Mouse (Mus musculus) spleen, postnatal 10 days (tissue): Measurements from ENCODE around the gene Prrc2c.
"Not testable (repeated sequence)": the region's sequence is repeated elsewhere in the genome, so short reads cannot be mapped to it uniquely, and the experiment has no call there.

Experiments
- DNase-seq, 2 experiments: peaks; one replicate each; pipeline ENCODE4 v3.0.0; 2021 to 2022; ENCODE audit warnings: low spot score in 2 of 2

The Prrc2c gene

GRCm38 (mm10) chr1:162740401-162740835 is at the start of gene Prrc2c:
TSS of gene Prrc2c (minus strand) at chr1:162740556.
- DNase-seq, result peak; percentile 96 to 99

- DNase-seq, result no peak
Observed at GRCm38 (mm10) chr1:162785222-162785621, 44.9 kb upstream of the Prrc2c start.

- DNase-seq, result no peak
Observed at GRCm38 (mm10) chr1:162783669-162784248, 43.4 kb upstream of the Prrc2c start.

- DNase-seq, result not testable (repeated sequence)
Observed at GRCm38 (mm10) chr1:162781035-162781434, 40.7 kb upstream of the Prrc2c start.

- DNase-seq, result no peak
Observed at GRCm38 (mm10) chr1:162777943-162778538, 37.7 kb upstream of the Prrc2c start.

GRCm38 (mm10) chr1:162773661-162774060 is 33.3 kb upstream of the Prrc2c start:
- DNase-seq, result no peak

- DNase-seq, result no peak
Observed at GRCm38 (mm10) chr1:162771617-162772360, 31.4 kb upstream of the Prrc2c start.

- no peak for DNase-seq
Observed at GRCm38 (mm10) chr1:162752009-162752408, 11.7 kb upstream of the Prrc2c start.

GRCm38 (mm10) chr1:162749607-162750006 is 9.3 kb upstream of the Prrc2c start:
- DNase-seq, result no peak

GRCm38 (mm10) chr1:162748761-162749160 is 8.4 kb upstream of the Prrc2c start:
- no peak for DNase-seq

- DNase-seq, result peak in 1 of 2 experiments; percentile 73
Observed at GRCm38 (mm10) chr1:162739831-162740394, 443 bp downstream of the Prrc2c start.

- DNase-seq, result peak in 1 of 2 experiments; percentile 26
Observed at GRCm38 (mm10) chr1:162739406-162739805, 950 bp downstream of the Prrc2c start.

- no peak for DNase-seq
Observed at GRCm38 (mm10) chr1:162738472-162738871, 1.9 kb downstream of the Prrc2c start.

GRCm38 (mm10) chr1:162735084-162735483 is 5.3 kb downstream of the Prrc2c start:
- DNase-seq, result no peak

GRCm38 (mm10) chr1:162734283-162734682 is 6.1 kb downstream of the Prrc2c start:
- no peak for DNase-seq

GRCm38 (mm10) chr1:162732041-162732440 is 8.3 kb downstream of the Prrc2c start:
- DNase-seq, result no peak

- DNase-seq, result no peak
Observed at GRCm38 (mm10) chr1:162729436-162729835, 10.9 kb downstream of the Prrc2c start.

GRCm38 (mm10) chr1:162727981-162728380 is 12.4 kb downstream of the Prrc2c start:
- peak in 1 of 2 experiments; percentile 24 for DNase-seq

GRCm38 (mm10) chr1:162723610-162724009 is 16.7 kb downstream of the Prrc2c start:
- peak in 1 of 2 experiments; percentile 15 for DNase-seq

- no peak for DNase-seq
Observed at GRCm38 (mm10) chr1:162720645-162721044, 19.7 kb downstream of the Prrc2c start.

- DNase-seq, result no peak
Observed at GRCm38 (mm10) chr1:162700389-162701066, 39.8 kb downstream of the Prrc2c start.

GRCm38 (mm10) chr1:162697866-162698265 is 42.5 kb downstream of the Prrc2c start:
- DNase-seq, result no peak
